Mouse (Mus musculus) urinary bladder, postnatal 14 days (tissue): Measurements from ENCODE around the gene Gm21983.

Experiments used
- DNase-seq: peaks from one replicate; pipeline ENCODE4 v3.0.0; 2021; ENCODE audit warnings: low spot score

The Gm21983 gene

DNA sequence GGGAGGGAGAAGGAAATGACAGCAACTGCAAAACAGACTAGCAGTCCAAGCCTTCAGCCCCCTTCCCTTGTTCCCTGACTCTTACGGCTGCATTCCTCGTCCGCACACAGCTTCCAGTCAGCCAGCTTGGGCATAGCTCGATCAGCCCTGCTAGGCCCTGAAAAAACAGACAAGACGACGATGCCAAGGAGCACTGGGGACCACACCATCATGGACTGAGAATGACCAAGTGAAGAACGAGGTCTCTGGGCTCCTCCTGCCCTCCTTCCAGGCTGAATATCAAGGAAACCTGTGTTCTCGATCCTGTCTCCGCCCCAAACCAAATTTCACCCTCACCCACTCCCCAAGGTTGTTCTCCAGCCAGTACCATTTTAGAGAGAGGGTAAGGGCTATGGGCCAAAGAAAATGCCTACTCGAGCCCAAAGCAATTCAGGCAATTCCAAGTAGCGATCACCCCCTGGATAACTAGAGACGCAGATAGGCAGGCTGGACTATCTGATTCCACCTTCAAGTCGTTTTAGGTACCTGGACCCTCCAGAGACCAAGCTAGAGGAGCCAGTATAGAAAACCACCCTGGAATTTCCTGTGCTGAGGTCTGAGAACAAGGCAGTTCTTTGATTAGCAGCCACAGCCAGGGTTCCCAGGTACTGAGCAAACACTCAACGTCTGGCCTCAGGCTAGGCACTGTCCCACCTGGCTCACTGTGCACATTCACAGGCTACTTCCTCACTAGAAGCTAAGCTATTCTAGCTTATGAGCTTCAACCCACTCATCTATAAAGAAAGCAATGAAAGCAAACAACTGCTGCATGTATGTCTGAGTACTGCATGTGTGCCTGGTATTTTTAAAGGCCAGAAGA, at the start of gene Gm21983, which contains the start of gene Mia:
Gene Gm21983, minus strand, starts transcription at position 250 of the 859 bp plus-strand sequence.
Gene Mia, minus strand, starts transcription at position 321 of the 859 bp plus-strand sequence.
- DNase-seq = no peak

DNA sequence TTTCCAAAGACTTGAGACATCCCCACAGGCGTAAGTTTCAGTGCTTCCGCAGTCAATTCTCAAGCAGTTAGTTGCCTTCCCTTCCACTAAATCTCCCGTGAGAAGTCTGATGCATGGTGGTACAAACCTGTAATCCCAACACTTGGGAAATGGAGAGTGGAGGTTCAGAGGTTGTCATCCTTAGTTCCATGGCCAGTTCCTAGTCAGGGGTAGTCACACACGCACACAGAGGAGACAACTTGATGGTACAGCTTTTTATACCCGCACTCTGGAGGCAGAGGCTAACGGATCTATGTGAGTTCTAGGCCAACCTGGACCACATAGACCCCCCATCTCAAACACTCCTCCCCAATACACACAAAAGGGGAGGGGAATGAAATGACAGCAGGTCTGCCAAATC, 48.0 kb upstream of the Gm21983 start:
- no peak for DNase-seq

- peak; percentile 95 for DNase-seq
Measured at GRCm38 (mm10) chr7:27228281-27228821, 47.5 kb upstream of the Gm21983 start, which contains the start of gene Itpkc. TSS of gene Itpkc (minus strand) at chr7:27228661.

DNA sequence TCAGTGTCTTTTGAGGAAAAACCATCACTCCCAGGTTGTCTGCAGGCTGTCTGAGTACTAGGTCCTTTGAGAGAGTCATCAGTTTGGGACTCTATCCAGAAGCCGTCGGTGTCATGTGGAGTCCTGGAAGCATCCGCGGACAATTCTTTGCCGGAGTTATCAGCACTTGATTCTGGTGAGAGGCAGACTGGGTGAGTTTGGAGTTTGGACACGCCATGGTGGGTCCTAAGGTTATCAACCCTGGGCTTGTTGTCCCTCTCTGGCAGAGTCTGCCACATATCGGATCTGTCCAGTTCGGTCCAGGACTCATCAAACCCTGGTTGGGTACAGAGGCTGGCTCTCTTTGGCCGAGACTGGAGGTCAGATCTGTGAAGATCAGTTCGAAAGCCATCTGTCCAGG, 46.8 kb upstream of the Gm21983 start:
- no peak for DNase-seq

DNA sequence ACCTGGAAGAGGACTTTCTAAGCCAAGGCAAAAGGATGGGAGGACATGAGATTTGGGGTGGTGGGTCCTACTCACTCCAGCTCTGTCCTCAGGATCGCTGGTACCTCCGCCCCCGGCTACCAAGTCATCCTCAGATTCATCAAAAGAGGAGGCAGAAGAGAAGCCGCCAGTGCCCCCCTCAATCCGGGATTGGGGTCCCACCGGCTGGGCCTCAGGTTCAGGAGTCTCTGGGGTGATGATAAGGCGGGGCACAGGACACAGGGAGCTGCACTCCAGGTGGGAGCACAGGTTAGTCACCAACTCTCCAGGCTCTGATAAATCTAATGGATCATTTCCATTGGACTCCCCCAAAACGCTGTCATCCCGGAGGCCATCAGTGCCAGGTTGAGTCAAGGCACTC, 46.4 kb upstream of the Gm21983 start:
- DNase-seq = no peak

DNA sequence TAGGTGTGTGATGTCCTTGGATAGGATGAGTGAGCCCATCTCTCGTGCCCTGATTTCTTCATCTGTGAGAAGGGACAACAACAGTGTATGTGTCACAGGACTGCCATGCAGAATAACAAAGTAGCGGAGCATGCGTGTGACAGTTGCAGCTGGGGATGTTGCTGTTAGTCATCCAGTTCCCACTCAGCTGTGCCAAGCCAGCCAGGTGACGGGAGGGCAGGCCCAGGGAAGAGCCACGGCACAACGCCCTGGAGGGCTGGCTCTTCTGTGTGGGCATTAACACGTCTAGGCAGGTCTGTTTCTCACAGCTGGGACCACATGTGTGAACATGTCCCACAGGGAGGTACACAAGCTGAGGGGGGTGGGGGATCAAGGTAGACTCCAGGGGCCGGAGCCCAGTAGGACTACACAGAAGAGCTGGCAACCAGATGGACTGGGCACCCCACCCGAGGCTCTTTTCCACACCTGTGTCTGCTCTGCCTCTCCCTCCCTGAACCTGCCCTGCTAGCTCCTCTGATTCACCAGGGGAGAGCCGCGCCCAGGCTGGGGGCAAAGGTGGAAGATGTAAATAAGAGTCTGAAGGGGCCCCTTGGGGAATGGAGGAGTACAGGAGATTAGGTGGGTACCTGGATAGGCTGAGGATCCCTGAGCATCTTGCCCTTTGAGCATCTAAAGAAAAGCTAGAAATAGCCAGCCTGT, 44.1 kb upstream of the Gm21983 start:
- DNase-seq = peak; percentile 67

GRCm38 (mm10) chr7:27222538-27222937, 41.7 kb upstream of the Gm21983 start:
- no peak for DNase-seq

GRCm38 (mm10) chr7:27221939-27222338, 41.1 kb upstream of the Gm21983 start:
- no peak for DNase-seq

GRCm38 (mm10) chr7:27219937-27220336, 39.1 kb upstream of the Gm21983 start:
- no peak for DNase-seq

GRCm38 (mm10) chr7:27218586-27218985, 37.7 kb upstream of the Gm21983 start:
- no peak for DNase-seq

DNA sequence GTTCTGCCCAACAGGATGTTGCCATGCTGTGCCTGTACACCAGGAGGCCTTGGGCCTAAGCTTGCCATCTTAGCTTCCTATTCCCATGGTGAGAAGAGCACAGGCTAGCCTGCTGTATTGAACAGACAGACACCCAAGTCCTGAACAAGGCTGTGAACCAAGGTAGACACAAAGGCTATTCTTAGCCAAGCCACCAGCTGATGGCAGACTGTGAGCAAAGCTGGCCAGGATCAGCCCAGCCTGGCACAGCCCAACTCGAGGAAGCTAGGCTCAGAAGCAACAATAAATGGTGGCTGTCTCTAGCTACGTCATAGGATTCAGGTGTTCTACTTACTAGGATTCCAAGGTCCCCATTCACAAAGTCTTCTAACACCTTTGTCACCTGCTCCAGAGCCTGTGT, 31.7 kb upstream of the Gm21983 start:
- DNase-seq = no peak

- no peak for DNase-seq
Measured at GRCm38 (mm10) chr7:27203730-27204449, 23.0 kb upstream of the Gm21983 start.

GRCm38 (mm10) chr7:27198779-27199178, 17.9 kb upstream of the Gm21983 start:
- no peak for DNase-seq

GRCm38 (mm10) chr7:27198355-27198754, 17.5 kb upstream of the Gm21983 start:
- no peak for DNase-seq

GRCm38 (mm10) chr7:27197634-27198033, 16.7 kb upstream of the Gm21983 start:
- DNase-seq = no peak

GRCm38 (mm10) chr7:27197136-27197535, 16.2 kb upstream of the Gm21983 start:
- no peak for DNase-seq

- peak; percentile 96 for DNase-seq
Measured at GRCm38 (mm10) chr7:27195681-27196611, 15.1 kb upstream of the Gm21983 start, which contains the start of the genes BC024978 and Snrpa. TSS of gene BC024978 (plus strand) at chr7:27195781. TSS of gene Snrpa (minus strand) at chr7:27196271.

- no peak for DNase-seq
Measured at GRCm38 (mm10) chr7:27193731-27194130, 12.8 kb upstream of the Gm21983 start.

DNA sequence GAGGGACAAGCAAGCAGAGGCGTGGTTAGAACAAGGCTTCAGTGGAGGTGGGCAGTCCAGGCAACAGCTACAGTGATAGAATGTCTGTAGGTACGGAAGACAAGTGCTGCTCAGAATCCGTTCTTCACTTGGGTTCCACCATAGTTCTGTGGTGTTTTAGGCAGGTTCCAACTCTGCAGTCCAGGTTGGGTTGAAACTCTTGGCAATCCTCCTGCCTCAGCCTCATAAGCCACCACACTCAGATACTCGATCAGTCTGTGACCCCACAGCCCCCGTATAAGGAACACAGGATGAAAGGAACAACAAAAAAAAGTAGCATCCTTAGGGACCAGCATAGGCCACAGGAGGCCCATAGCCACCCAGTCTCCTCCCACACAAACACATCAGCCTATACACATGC, 11.5 kb upstream of the Gm21983 start:
- no peak for DNase-seq

- DNase-seq = no peak
Measured at GRCm38 (mm10) chr7:27189271-27189931, 8.5 kb upstream of the Gm21983 start.
